Mouse (Mus musculus) liver, embryonic 12.5 days (tissue): Measurements from ENCODE around the gene Dnah10. TPM values are rescaled to one million over a fixed set of nuclear protein-coding genes. Genes with fewer than 3 reads are reported as not detected.

Experiments used
- ATAC-seq: fragments of 200-750 bp; cut with Nextera tagmentation; 2 replicates; pipeline ENCODE4 v1.8.0; 2017; ENCODE audit warnings: moderate number of reproducible peaks, mild to moderate bottlenecking, moderate library complexity
- H3K27ac ChIP-seq: fragments of 300-500 bp; sonication (generic); 2 replicates; pipeline ENCODE4 v1.5.1; 2016; ENCODE audit warnings: mild to moderate bottlenecking
- H3K27me3 ChIP-seq: fragments of 300-500 bp; sonication (generic); replicated peaks from 2 replicates; pipeline ENCODE4 v1.6.1; 2016; ENCODE audit warnings: mild to moderate bottlenecking, moderate library complexity
- H3K36me3 ChIP-seq: fragments of 300-500 bp; sonication (generic); 2 replicates; pipeline ENCODE4 v1.6.1; 2016; ENCODE audit warnings: mild to moderate bottlenecking, moderate library complexity
- H3K4me1 ChIP-seq: fragments of 300-500 bp; sonication (generic); 2 replicates; pipeline ENCODE4 v1.6.1; 2016
- H3K4me2 ChIP-seq: fragments of 300-500 bp; sonication (generic); 2 replicates; pipeline ENCODE4 v1.6.1; 2016; ENCODE audit warnings: mild to moderate bottlenecking, moderate library complexity
- H3K4me3 ChIP-seq: fragments of 300-500 bp; sonication (generic); 2 replicates; pipeline ENCODE4 v1.5.1; 2016; ENCODE audit warnings: mild to moderate bottlenecking, moderate library complexity
- H3K9ac ChIP-seq: fragments of 300-500 bp; sonication (generic); 2 replicates; pipeline ENCODE4 v1.6.1; 2016; ENCODE audit warnings: mild to moderate bottlenecking, moderate library complexity
- H3K9me3 ChIP-seq: fragments of 300-500 bp; sonication (generic); replicated peaks from 2 replicates; pipeline ENCODE4 v1.6.1; 2016; ENCODE audit warnings: mild to moderate bottlenecking, moderate library complexity
- WGBS: fragments of 180-500 bp; shearing (Covaris S2); methylation state at CpG from one replicate; pipeline ENCODE4 v1.1.7; 2016; ENCODE audit not compliant: insufficient replicate concordance; 5-methylcytosine and 5-hydroxymethylcytosine counted together
- polyA plus RNA-seq: library from polyadenylated mRNA; unstranded; fragments of >200 nt; fragmentation: Nextera tagmentation; extraction: Ambion mirVana; gene quantifications from 2 replicates; pipeline ENCODE4 v1.2.1, GENCODE M21; 2016

The Dnah10 gene
- 0.01 TPM in 2 replicates for polyA plus RNA-seq

DNA sequence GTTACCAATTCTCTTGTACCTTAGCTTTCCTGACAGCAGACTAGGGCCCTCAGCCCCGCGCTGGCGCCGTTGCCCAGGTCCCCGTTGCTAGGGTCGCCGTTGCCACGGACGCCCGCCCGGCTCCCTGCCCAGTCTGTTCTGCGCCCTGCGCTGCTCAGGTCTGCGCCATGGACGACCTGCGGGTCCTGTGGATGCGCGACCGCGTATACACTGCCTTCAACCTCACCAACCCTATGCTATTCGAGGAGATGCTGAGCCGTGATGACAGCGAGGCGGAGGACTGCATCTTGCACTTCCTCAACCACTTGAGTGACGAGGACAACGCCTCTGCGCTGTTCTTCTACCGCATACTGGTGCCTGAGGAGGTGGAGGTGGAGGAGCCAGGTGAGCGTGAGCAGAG is at the start of gene Dnah10:
Dnah10 (plus strand) TSS at position 89 of the 400 bp plus-strand sequence.
- Histone ChIP-seq H3K4me3 (no peak within 1 kb of the TSS), H3K4me2 (no peak within 1 kb of the TSS), H3K9me3 (no peaks in the 10 kb centered on the region), H3K4me1 (peaks cover 8% of the 10 kb centered on the region; the same call in 1 of the 2 replicates), H3K27ac (no peak within 1 kb of the TSS), H3K36me3 (peaks cover 37% of the 10 kb centered on the region), H3K9ac (no peak within 1 kb of the TSS), H3K27me3 (0 out of 2 replicates have a peak, but pooled peaks cover 6% of the 10 kb centered on the region)
- WGBS: 30% methylated on average over 29 of the region's 29 CpGs
- ATAC-seq: no peak

DNA sequence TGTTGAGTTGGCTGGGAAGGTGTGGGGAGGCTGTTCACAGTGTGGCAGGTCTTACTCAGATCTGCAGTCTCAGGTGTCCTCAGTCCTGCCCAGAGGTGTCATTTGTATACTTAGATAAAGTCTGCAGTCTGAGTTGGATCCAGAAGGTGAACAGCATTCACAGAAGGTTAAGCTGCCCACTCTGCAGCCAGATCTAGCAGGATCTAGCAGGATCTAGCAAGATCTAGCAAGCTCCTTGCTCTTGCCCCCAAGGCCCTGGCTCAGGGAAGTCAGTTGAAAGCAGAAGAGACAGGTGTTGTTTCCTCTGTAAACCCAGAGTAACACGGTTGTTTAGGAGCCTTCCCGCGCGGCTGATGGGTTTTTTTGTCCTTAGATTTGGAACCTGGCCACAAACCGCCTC is 11.1 kb upstream of the Dnah10 start:
- Histone ChIP-seq H3K4me2 (no peak overlapping the region), H3K36me3 (peaks cover 80% of the 10 kb centered on the region), H3K4me1 (no peaks in the 10 kb centered on the region), H3K9me3 (no peaks in the 10 kb centered on the region), H3K4me3 (no peak overlapping the region), H3K27me3 (no peaks in the 10 kb centered on the region), H3K27ac (no peak overlapping the region), H3K9ac (no peak overlapping the region)
- no peak for ATAC-seq
- WGBS: 85% methylated on average over 5 of the region's 5 CpGs

DNA sequence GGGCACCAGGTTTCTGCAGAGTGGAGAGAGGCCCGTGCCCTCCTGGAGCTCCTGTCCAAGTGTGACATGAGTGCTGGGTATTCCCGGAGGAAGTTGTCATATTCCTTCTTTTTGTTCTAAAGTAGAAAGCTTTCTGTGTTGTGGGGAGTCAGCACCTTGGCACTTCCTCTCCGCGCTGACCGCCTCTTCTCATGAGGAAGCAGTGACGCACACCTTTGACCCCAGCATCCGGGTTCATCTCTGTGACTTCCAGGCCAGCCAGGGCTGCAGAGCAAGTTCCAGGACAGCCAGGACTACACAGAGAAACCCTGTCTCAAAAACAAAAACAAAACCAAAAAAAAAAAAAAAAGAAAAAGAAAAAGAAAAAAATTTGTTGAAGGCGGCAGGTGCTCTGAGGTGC is 9.8 kb upstream of the Dnah10 start:
- no peak overlapping the region for H3K27ac ChIP-seq
- H3K4me2 ChIP-seq: no peak overlapping the region
- H3K27me3 ChIP-seq: no peaks in the 10 kb centered on the region
- peaks cover 94% of the 10 kb centered on the region for H3K36me3 ChIP-seq
- ATAC-seq: no peak
- no peaks in the 10 kb centered on the region for H3K4me1 ChIP-seq
- 82% methylated on average over 8 of the region's 8 CpGs for WGBS
- no peak overlapping the region for H3K4me3 ChIP-seq
- H3K9me3 ChIP-seq: no peaks in the 10 kb centered on the region
- no peak overlapping the region for H3K9ac ChIP-seq

DNA sequence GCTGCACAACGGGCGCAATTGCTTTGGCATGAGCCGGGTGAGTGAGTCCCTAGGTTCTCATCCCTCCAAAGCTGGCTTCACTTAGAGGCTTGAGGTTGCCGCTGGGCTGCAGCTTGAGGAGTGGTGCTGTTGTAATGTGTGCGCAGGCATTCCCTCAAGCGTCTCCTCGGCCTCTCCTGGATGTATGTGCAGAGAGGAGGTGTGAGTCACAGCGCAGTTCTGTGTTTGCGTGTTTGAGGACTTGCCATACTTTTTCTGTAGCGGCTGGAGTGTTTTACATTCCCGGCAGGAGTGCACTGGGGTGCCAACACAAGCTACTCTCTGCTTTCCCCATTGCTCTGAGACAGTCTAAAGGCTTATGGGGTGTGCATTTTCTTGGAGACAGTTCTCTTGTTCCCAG is 6.9 kb upstream of the Dnah10 start:
- H3K9ac ChIP-seq: no peak overlapping the region
- 90% methylated on average over 11 of the region's 11 CpGs for WGBS
- H3K27ac ChIP-seq: no peak overlapping the region
- peaks cover 96% of the 10 kb centered on the region for H3K36me3 ChIP-seq
- H3K4me1 ChIP-seq: no peaks in the 10 kb centered on the region
- H3K9me3 ChIP-seq: no peaks in the 10 kb centered on the region
- no peak overlapping the region for H3K4me2 ChIP-seq
- H3K4me3 ChIP-seq: no peak overlapping the region
- ATAC-seq: no peak
- no peaks in the 10 kb centered on the region for H3K27me3 ChIP-seq

DNA sequence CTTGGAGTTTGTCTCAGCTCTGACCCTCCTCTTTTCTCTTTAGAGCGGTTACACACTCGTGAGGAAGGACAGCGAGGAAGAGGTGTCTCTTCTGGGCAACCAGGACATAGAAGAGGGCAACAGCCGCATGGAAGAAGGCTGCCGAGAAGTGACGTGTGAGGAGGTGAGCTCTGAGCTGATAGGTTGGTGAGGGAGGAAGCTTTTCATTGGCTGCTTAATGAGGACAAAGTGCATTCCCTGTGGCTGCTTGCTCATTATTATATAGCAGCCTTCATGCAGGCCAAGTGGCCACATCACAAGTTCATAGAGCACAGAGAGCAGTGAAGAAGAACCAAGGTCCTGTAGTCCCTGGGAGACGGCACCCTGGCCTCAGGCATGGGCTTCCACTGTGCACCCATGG is 6.5 kb upstream of the Dnah10 start:
- H3K36me3 ChIP-seq: peaks cover 96% of the 10 kb centered on the region
- ATAC-seq: no peak

DNA sequence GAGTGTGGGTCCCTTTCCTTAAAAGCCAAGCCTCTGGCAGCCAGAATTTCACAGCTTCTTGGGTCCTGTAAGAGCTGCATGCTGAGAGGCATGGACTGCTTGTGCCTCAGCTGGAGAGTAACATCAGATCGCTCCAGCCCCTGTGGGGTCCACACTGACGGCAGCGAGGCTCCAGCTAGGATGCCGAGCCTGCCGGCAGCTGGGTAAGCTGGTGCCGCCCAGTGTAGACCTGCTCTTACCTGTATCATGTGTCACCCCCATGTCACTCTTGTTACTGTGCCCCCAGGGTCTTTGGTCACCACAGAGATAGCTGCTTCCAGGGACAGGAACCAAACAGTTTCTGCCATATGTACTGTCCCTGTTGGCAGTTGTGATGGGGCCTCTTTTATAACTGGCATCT is 1.8 kb upstream of the Dnah10 start:
- Histone ChIP-seq H3K4me1 (no peaks in the 10 kb centered on the region), H3K4me2 (no peak overlapping the region), H3K4me3 (no peak overlapping the region), H3K27me3 (0 out of 2 replicates have a peak, but pooled peaks cover 5% of the 10 kb centered on the region), H3K36me3 (peaks cover 56% of the 10 kb centered on the region), H3K27ac (no peak overlapping the region), H3K9ac (no peak overlapping the region), H3K9me3 (no peaks in the 10 kb centered on the region)
- no peak for ATAC-seq
- 87% methylated on average over 6 of the region's 6 CpGs for WGBS

More for the DNA sequence above, 6.5 kb upstream of the Dnah10 start:
- H3K9ac ChIP-seq: no peak overlapping the region
- H3K27ac ChIP-seq: no peak overlapping the region
- H3K4me2 ChIP-seq: no peak overlapping the region
- no peaks in the 10 kb centered on the region for H3K9me3 ChIP-seq
- H3K27me3 ChIP-seq: no peaks in the 10 kb centered on the region
- H3K4me1 ChIP-seq: no peaks in the 10 kb centered on the region
- WGBS: 82% methylated on average over 7 of the region's 7 CpGs
- no peak overlapping the region for H3K4me3 ChIP-seq

DNA sequence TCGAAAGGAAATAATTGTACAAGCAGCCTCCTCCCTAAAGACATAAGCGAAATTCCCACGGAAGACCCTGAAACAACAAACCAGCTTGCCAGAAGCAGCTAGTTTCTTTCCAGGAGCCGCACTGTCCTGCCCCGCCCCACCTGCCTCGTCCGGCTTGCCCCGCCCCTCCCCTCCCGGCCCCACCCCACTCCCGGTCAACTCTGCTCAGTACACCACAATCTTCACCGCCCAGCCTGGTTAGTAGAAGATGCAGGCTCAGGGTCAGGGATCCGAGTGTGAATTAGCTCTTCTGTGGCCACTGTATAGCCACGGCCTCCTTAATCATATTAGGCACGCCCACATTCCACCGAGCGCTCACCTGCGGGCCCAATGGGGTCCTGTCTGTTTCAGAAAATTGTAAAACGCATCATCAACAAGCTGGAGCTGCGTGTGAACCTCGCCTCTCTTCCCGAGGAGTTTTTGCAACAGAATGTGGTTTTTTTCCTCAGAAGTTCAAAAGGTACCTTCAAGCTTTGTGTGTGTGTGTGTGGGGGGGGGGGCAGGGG is 4.8 kb downstream of the Dnah10 start:
- peak overlapping the region; percentile 38 for H3K4me3 ChIP-seq
- 0 out of 2 replicates have a peak, but pooled peaks cover 18% of the 10 kb centered on the region for H3K27me3 ChIP-seq
- peaks cover 9% of the 10 kb centered on the region; the same call in 1 of the 2 replicates for H3K4me1 ChIP-seq
- H3K27ac ChIP-seq: no peak overlapping the region
- ATAC-seq: peak; percentile 44; the same call in 1 of the 2 replicates
- no peak overlapping the region for H3K9ac ChIP-seq
- WGBS: 10% methylated on average over 21 of the region's 21 CpGs
- H3K4me2 ChIP-seq: peak overlapping the region; percentile 64
- H3K36me3 ChIP-seq: no peaks in the 10 kb centered on the region
- H3K9me3 ChIP-seq: no peaks in the 10 kb centered on the region

DNA sequence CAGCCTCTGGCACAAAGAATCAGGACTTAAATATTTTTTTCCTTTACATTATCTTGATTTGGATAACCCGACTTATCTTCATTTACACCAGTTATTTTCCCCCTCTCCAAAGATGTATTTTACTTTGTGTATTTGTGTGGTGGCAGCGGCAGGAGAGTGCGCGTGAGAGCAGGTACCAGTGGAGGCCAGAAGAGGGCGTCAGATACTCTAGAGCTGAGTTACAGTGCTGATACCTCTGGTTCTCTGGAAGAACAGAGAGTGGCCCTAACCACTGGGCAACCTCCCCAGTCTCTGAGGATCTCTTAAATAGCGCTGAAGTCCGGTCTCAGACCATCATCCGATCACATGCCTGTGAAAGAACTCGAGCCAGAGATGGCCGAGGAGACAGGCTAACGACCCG is 9.1 kb downstream of the Dnah10 start:
- no peak for ATAC-seq
- Histone ChIP-seq H3K4me2 (no peak overlapping the region), H3K4me3 (no peak overlapping the region), H3K9me3 (no peaks in the 10 kb centered on the region), H3K36me3 (no peaks in the 10 kb centered on the region), H3K4me1 (peaks cover 9% of the 10 kb centered on the region; the same call in 1 of the 2 replicates), H3K27me3 (0 out of 2 replicates have a peak, but pooled peaks cover 12% of the 10 kb centered on the region), H3K27ac (no peak overlapping the region), H3K9ac (no peak overlapping the region)
- WGBS: 80% methylated on average over 12 of the region's 12 CpGs

DNA sequence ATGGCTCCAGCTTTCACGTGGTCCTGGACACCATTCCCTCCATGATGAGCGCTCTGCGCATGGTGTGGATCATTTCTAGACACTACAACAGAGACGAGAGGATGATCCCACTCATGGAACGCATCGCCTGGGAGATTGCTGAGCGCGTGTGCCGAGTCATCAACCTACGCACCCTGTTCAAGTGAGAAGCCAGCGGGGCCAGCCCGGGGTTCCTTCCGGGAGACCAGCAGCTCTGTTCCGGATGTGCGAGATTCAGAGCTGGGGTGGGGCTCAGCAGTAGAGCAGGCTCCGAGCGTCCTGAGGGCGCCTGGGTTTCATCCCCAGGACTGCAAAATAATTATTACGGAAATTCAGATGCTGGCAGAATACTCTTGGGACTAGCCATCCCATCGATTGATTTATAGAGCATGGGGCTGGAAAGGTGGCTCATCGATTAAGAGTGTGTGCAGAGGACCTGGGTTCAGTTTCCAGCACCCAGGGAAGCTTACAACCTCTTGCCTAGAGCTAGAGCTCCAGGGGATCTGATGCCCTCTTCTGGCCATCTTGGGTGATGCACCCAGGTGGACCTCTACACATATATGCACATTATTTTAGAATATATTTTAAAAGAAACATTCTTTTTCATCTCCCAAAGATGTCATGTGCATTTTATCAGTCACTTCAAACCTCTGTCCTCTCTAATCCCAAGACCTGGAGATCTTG is 17.2 kb downstream of the Dnah10 start:
- H3K36me3 ChIP-seq: no peaks in the 10 kb centered on the region
- no peak for ATAC-seq
- no peak overlapping the region for H3K4me2 ChIP-seq
- H3K4me3 ChIP-seq: no peak overlapping the region
- H3K4me1 ChIP-seq: no peaks in the 10 kb centered on the region
- 84% methylated on average over 21 of the region's 21 CpGs for WGBS
- H3K9me3 ChIP-seq: peaks cover 11% of the 10 kb centered on the region; the same call in 1 of the 2 replicates
- no peak overlapping the region for H3K27ac ChIP-seq
- no peaks in the 10 kb centered on the region for H3K27me3 ChIP-seq
- no peak overlapping the region for H3K9ac ChIP-seq

DNA sequence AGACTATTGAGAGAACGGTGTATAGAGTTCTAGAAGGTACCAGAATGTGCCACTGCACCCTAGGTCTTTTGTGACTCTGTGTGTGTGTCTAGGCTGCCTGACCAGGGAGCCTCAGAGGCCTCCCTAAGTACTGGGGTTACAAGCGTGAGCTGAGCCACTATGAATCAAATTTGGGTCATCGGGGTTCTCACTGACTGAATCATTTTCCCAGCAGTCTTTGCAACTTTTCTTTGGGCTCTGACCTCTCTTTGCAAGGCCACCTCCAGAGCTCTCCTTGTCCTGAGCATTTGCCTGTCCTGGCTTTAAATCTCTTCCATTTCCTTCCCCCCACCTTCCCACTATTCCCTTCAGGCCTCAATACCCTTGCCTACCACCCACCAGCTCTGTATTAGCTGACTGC is 19.0 kb downstream of the Dnah10 start:
- no peak overlapping the region for H3K27ac ChIP-seq
- H3K9me3 ChIP-seq: peaks cover 11% of the 10 kb centered on the region; the same call in 1 of the 2 replicates
- no peak overlapping the region for H3K4me3 ChIP-seq
- H3K27me3 ChIP-seq: no peaks in the 10 kb centered on the region
- ATAC-seq: no peak
- H3K4me1 ChIP-seq: no peaks in the 10 kb centered on the region
- 83% methylated on average over 3 of the region's 3 CpGs for WGBS
- H3K9ac ChIP-seq: no peak overlapping the region
- H3K36me3 ChIP-seq: no peaks in the 10 kb centered on the region
- no peak overlapping the region for H3K4me2 ChIP-seq

DNA sequence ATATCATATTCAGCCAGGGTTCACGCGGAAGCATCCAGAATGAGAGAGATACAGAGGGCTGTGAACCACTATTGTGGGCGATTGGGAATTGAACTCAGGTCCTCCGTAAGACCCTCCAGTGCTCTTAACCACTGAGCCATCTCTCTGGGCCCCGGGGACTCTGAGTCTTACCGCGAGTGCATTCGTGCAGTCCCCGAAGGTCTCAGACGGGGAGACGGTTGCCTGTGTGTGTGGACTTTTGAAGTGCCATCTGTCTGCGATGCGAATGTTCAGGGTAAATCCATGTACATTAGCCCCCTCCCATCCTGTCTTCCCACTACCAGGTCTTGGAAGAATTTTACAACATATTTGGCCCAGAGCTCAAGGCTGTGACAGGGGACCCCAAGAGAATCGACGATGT is 21.3 kb downstream of the Dnah10 start:
- no peak overlapping the region for H3K4me2 ChIP-seq
- H3K27ac ChIP-seq: no peak overlapping the region
- H3K4me1 ChIP-seq: no peaks in the 10 kb centered on the region
- H3K4me3 ChIP-seq: no peak overlapping the region
- peaks cover 8% of the 10 kb centered on the region; the same call in 1 of the 2 replicates for H3K9me3 ChIP-seq
- ATAC-seq: no peak
- H3K9ac ChIP-seq: no peak overlapping the region
- WGBS: 84% methylated on average over 15 of the region's 15 CpGs
- H3K27me3 ChIP-seq: no peaks in the 10 kb centered on the region
- H3K36me3 ChIP-seq: no peaks in the 10 kb centered on the region

DNA sequence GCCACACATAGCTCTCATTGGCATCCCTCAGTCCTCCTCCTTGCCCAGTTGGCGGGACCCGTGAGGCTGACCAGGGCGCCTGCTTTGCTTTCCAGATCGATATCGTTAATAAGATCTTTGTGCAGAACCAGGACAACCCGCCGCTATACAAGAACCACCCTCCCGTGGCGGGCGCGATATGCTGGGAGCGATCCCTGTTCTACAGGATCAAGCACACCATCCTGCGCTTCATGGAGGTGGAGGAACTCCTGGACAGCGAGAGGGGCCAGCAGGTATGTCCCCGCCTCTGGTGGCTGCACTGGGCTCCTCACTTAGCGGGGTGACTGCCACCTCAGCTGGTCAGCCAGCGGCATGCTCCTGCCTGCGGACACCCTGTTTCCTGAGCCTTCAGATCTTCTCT is 23.4 kb downstream of the Dnah10 start:
- H3K4me3 ChIP-seq: no peak overlapping the region

More for the DNA sequence above, 23.4 kb downstream of the Dnah10 start:
- Histone ChIP-seq H3K9me3 (no peaks in the 10 kb centered on the region), H3K4me1 (no peaks in the 10 kb centered on the region), H3K4me2 (no peak overlapping the region), H3K27me3 (no peaks in the 10 kb centered on the region), H3K36me3 (no peaks in the 10 kb centered on the region), H3K27ac (no peak overlapping the region), H3K9ac (no peak overlapping the region)
- ATAC-seq: no peak
- WGBS: 64% methylated on average over 18 of the region's 18 CpGs
